Mouse (Mus musculus) layer of hippocampus, adult 9-10 months (tissue): ENCODE measurements around the gene Antxr1.

Experiments
- DNase-seq: peaks from one replicate; pipeline ENCODE4 v3.0.0; 2022; ENCODE audit warnings: low spot score

Antxr1 gene

DNA sequence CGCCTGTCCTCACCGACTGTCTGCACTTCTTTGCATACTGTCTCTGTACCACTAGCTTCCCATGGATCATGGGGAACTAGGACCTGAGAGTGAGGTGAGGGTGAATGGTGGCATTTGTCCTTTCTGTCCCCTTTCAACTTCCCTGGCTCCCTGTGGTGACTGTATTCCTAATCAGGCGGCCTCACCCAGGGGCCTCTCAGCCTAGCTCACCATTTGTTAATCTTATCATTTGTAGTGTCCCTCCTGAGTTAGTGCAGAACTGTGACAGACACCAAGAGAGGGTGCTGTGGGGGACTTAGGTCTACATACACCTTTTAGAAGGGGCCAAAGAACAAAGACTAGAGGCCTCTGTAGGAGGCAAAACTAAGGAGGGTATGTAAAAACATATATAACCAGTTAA is 151.2 kb downstream of the Antxr1 start:
- no peak for DNase-seq

DNA sequence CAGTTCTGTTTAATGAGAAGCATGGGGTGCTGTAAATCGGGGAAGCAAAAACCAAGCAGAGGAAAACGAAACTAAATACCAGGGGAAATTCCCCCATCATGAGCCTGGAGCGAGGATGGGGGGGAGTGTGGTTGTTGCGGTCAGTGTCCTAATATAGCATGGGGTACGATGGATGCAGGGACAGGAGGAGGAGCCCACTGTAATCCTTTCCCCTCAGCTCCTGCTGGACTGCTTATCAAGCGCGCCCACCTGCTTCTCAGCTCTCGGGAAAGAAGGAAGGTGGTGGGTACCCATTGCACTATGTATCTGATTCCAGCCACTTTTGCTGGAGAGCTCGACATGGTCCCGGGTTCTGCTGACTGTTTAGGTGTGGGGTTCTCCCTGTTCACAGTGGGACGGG is 151.6 kb downstream of the Antxr1 start:
- DNase-seq = no peak

DNA sequence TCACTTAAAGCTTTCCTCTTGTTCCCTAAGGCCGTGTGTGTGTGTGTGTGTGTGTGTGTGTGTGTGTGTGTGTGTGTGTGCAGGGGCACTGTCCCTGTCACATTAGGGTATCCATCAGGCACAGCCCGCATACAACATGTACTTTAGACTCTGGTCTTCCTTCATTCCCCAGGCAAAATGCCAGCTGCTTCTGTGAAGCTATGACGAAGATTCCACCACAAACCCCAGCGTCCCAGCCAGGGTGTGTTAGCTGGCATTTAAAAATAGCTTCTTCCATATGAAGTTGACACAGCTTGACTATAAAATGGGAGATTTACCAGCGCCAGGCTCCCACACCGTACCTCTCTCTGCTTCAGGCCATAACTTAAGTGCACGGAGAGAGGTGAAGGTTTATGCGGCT is 152.5 kb downstream of the Antxr1 start:
- no peak for DNase-seq

DNA sequence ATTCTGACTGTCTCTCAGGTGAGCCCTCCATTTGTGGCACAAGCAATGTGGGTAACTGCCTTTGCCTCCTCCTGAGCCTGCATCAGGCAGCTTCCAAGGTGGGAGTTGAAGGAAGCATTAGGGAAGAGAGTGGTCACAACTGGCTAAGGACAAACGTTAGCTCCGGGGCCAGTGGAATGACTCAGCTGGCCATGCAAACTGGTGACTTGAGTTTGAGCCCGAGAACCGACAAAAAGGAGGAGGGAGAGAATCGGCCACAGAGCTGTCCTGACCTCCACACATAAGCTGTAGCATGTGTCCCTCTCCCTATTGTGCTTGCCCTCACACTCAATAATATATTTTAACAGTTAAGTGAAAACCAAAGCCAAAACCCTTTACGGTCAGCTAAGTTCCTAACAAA is 152.9 kb downstream of the Antxr1 start:
- DNase-seq = no peak

DNA sequence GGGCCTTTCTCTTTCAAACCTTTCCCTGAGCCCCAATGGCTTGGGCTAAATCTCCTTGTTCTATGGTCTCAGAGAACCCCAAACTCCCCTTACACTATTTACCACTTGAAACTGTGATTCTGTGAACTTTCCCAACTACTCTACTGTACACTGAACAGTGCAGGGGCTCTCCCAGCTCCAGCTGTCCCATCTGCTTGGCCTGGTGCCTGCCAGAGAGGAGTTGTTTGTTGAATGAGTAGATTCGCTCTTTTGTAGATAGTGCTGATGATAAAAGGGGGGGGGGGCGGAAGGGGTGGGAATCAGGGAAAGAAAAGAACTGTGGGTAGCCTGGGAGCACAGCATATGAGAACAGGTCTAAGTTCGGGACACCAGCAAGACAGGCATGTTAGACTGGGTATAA is 164.2 kb downstream of the Antxr1 start:
- DNase-seq = no peak

DNA sequence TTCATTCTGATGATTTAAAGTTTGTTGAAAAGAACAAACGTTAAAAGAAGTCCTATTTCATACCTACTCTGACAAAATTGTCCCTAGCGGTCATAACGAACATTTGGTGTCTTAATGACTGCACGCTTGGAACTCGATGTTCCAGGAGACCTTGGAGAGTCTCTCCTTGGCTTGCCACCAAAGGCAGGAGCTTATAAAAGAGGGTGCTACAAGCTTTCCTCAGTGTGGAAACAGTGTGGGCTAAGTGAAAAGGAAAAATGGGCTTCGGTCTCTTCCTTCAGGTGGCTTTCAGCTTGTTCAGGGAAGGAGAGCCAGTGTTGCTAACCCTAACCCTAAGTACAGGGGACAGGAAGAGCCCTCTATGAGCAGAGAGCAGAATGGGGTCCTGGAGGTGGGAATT is 164.7 kb downstream of the Antxr1 start:
- DNase-seq = no peak

DNA sequence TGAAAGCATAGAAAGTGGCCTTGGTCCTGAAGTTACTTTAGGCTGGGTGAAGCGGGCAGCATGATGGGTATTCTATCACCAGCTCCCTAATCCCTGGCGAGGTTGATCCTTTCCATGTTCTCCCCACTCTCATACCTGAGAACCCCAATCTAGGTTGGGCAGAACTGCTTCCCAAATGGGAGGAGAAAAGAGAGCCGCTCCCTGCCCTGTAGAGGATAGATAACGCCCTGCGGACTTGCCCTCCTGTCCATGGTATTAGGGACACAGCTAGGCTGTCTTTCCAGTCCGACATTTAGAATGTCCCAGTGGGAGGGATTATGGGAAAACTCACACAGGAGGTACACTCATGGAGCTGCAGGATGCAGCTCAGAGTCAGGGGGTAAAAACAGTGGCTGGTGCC is 165.3 kb downstream of the Antxr1 start:
- DNase-seq = no peak

DNA sequence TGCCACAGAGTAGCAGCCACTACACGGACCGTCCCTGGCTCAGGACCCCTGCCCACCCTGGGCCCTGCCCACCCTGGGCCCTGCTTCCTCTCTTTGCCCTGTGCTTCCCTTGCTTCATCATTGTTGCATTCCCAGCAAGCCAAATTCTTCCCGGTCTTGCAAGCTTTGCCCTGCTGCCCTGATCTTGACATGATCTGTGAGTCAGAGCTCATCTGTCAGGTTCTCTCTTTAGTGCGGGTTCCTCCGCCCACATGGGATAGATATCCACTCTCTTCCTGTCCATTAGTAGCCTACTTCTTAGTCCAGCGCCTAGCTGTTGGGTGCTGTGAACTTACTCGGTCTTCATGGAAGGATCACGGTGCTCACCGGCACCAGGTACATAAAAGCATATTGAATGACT is 167.6 kb downstream of the Antxr1 start:
- DNase-seq = no peak

DNA sequence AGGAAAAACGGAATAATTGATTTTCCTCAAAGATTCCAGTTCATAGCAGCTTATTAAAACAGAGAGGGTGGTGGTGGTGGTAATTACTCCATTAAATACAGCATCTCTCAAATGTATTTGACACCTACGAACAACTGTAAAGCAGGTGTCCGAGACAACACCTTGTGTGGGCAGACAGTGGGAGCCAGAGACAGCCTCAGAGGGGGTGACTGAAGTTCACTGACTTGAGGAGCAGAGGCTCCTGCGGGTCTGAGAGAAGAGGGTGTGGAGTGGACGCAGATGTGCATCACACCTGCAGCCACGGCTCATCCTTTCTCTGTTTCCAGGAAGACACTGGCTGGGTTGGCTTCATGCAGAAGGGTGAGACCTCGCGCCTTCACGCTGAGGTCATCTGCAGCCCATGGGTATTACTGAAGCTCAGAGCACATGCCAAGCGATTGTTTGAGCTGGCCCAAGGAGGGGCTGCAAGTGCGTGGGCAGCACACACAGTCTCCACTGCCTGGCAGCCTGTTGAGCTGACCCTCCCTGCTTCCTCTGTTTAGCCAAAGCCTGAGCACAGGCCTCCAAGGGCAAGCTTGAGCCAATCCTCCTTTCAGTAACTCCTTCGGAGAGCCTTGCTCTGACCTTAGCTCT is 168.8 kb downstream of the Antxr1 start:
- DNase-seq = no peak

DNA sequence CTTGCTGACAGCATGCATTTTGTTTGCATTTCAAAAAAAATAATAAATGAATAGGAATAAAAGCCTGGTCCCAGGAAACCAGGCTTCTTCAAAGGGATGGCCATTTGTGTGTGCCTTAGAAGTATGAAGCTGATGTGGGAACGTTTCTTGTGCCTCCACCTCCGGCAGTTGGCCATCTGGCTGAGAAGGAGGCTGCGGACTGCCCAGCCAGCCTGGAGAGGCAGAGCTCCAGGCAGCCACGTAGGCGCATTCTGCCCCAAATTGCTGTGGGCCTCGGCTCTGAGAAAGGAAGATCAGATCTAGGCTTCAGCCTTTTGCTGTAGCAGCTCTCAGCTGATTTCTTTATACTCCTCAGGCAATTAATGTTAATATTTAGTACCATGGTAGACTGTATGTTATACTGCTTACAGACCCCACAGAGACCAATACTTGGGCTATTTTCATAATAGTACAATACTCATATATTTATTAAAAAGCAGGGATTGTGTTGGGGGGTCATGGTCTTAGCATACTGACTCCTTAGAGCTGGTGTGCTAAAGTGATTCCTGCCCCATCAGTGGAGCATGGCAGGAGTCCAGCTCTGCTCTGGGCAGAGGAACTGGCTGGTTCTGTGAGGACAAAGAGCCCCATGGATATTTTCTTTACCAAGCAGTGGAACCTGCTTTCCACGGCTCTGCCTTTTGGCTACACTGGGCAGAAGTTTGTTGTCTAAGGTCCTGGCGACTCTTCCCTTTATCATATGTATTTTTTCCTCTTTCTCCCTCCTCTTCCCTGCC is 169.9 kb downstream of the Antxr1 start:
- no peak for DNase-seq

DNA sequence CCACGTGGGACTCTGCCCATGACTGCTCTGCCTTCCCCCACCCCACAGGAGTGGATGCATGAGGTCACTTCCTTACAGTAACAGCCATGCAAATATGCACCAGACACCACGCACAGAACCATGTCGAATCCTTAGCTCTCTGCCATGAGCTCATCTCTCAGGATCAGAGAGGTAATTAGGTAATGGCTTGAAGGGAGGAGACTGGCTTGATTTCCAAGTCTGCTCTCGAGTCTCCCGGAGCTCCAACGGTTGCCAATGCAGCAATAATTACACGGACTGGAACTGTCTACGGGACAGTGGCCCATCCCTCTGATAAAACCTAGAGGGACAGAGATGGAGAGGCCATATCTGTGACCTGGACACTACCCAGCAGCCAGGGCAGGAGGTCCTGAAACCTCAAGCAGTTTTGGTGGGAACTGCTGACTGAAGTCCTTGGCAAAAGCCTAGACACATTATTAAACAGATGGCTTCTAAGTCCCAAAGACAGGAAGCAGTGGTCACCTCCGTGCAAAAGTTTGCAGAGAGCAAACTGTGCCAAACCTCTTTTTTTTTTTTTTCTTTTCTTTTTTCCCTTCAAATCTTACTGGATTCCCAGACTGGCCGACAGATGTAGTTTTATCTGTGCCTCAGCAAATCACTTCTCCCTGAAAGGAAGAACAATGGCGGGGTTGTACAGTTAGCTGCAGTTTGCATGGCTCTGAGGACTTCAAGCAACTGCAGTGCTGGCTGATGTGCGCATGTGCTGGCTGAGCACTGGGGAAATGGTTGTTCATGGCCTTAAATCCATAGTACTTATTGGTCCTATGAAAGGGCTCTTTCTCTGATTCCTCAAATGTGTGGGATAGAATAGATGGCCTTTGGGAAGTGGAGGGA is 174.0 kb downstream of the Antxr1 start:
- DNase-seq = no peak

DNA sequence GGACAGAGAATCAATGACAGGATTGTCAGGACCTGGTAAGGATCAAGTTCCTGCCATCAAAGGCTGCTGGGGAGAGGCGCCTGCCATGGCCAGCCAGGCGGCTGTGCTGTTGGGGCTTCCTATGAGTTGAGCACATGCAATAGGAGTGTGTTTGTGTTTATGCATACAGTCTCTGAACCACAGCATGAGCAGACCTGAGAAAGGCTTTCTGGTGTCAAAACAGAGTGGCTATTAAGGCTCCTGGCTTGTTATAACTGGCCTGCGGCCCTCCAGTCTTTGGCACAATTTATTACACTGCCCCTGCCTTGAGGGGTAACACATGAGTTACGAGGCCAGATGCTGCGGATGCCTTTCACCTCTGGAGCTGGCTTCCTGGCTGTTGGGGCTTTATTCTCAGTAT is 175.4 kb downstream of the Antxr1 start:
- DNase-seq = no peak

DNA sequence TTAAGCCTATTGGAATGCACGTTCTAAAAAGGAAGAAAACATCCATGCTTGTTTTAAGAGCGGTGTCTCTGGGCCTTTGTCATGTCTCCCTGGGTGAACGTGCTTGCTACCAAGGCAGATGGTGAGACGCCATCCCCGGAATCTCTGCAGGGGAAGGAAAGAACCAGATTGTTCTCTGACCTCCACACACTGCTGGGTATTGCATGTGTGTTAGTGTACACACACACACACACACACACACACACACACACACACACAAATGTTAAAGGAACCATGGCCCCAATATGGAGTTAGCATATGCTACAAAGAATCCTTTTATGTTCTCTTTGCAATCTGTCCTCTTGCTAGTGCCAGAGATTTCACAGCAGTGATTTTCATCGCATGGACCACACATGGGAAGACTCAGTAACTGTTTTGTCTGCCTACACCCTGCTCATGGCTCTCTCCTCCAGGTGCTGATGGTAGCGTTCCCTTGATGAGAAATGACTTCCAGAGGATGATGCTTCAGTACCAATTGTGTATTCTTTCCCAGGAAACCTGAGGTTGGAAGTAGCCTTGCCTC is 177.5 kb downstream of the Antxr1 start:
- DNase-seq = peak; percentile 35

DNA sequence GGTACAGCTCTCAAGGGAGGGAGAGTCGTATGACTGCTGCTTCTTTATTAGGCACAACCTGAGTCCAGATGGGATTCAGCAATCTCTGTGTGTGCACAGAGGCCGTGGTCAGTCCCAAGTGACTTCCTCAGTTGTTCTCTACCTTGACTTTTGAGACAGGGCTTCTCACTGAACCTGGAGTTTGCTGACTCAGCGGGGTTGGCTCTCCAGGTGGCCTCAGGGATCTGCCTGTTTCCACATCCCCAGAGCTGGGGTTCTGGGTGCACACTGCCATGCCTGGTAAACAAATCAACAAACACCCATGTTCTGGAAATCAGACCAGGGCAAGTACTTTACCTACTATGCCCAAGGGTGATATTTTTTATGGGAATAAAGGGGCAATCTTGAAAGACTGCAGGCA is 181.8 kb downstream of the Antxr1 start:
- DNase-seq = no peak

DNA sequence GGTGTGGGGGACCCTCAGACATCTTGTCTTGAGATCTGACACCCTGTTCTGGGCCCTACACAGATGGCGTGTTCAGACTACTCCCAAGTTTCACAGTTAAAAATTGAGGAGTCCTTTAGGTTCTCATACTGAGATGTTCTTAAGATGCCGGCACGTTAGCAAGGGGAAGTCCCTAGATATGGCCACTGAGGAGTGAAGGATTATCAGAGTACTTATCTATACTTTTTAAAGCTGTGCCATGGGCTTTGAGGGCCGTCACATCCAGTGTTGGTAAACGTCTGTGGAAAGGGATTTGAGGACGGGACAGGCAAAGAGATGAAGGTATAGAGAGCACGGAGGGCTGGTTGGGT is 182.4 kb downstream of the Antxr1 start:
- DNase-seq = no peak

DNA sequence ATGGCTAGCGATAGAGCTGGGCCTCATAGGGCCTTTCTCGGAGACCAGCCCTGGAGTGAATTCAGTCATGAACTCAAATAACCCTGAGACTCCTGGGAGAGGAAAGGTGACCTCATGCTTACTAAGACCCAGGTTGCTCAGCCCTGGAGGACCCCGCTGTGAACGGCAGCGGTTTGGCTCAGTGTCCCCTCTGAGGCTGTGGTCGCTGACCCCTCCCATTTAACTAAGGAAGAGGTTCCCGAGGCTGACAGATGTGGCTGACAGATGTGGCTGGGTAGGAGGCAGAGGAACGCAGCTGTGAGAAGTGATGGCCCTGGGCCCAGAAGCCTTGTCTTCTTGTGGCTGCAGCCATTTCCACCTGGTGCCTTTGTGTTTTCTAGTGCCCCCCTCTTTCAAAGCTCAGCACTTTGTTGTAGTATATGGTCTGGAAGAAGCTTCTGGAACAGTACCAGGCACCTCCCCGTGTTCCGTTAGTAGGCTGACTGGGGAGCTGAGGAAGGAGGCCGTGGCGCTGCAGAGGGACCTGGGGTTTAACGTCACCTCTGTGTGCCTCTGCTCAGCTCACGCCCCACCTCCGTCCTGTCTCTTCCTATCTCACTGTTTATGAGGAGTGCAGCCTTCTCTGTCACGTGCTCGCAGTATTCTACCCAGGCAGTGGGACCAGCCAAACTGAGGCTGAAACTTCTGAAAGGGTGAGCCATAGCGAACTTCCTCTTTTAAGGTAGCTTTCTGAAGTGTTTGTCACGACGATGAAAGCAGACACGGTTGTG is 183.0 kb downstream of the Antxr1 start:
- DNase-seq = no peak

DNA sequence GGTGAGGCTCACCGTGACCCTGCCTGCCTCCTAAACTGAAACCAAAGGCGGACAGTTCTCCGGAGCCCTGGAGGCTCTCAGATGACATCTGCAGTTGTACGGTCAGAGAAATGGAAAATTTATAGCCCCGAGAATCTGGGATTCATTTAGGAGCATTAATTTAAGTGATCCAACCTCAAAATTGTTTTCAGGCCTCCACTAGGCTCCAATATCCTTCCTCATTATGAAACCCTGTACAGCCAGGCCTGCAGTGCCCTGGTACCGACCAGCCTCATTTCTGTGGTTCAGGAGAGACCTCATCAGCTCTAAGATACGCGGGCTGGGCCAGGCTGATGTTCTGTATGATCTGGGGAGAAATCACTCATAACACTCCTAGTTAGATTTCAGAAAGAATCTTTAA is 184.2 kb downstream of the Antxr1 start:
- no peak for DNase-seq

DNA sequence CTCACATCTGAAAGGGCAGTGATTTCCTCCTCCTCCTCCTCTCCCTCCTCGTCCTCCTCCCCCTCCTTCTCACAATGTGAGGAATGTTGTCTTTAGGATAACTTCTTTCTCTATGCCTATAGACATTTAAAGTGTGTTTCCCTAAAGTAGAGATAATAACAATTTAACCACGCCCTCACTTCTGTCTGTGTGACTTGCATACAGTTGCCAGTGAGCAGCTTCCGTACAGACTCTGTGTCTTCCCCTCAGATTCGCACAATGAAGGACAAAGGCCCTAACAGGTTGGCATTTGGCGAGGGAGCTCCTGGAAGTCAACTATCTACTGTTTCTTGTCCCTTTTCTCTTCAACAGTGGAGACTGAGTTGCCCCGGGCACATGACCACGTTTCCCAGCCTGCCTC is 185.2 kb downstream of the Antxr1 start:
- DNase-seq = no peak

DNA sequence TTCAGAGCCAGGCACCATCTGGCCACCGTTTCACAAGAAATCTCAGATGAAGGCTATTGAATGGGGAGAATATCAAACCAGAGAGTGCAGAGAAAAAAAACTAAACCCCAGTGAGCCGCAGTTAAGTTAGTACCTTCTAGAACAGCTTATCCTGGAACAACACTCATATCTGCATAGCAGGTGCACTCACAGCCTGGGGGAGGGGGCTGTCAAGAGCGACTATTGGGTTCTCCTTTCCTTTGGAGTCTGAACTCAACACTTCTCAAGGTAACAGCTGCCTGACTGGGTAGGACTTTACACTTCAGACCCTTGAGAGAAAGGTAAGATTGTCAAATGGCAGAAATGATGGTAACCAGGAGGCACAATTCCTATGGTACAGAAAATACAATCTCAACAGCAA is 187.7 kb downstream of the Antxr1 start:
- DNase-seq = no peak

DNA sequence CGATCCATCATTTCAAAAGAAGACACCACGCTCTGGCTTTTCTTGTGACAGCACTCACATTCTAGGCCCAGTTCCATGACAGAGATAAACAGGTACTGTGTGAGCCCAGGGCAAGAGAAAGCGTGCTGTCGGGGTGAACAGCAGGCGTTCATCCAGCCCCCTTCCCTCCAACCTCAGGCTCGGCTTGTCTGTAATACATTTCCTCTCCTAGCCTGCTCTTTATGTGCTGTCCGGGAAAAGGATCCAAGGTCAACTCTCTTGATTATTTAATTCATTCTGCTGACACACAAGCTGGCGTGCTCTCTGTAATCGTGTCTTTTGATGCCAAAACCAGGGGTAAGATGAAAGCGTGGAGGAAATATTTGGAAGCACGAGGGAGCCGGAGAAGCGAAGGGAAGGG is 192.0 kb downstream of the Antxr1 start:
- DNase-seq = no peak

DNA sequence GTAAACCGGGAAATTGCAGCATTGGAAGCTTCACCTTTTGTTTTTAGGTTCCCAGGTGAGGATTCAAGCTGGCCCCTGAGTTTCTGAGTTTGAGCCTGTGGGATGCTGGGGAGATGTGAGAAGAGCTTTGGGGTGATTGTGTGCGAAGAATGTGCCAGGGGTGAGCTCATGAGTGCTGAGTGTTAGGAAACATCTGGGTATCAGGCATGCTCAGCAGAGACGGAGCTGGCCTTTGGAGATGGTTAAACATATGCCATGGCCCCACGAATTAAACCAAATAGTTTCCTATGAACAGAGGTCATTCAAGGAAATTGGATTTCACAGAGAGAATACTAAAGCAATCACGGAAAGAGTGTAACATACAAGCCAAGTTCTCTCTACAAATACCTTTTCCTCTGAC is 193.4 kb downstream of the Antxr1 start:
- no peak for DNase-seq
